Mouse (Mus musculus): ENCODE data around the gene Cep112. TPM values are rescaled to one million over a fixed set of nuclear protein-coding genes. Genes with fewer than 3 reads are reported as not detected.
A peak's percentile ranks its signal among the peaks of the same experiment; 100 is the strongest.

Gene Cep112
- 9.5 and 12.4 TPM in 2 replicates for polyA plus RNA-seq (2014; fragmentation: Nextera tagmentation; extraction: Ambion mirVana)

GRCm38 (mm10) chr11:108424889-108425591 lies at the start of gene Cep112:
Gene Cep112, plus strand, starts transcription at chr11:108425192.
- Histone ChIP-seq H3K4me3 (ENCODE audit: low read depth, low read length) (peak within 1 kb of the TSS; percentile 63), H3K4me1 (replicated peaks; ENCODE audit: control insufficient read depth, insufficient read depth, low read length) (no peaks in the 10 kb centered on the region), H3K9me3 (ENCODE audit: control insufficient read depth, low read length) (no peaks in the 10 kb centered on the region), H3K27me3 (ENCODE audit: control insufficient read depth, insufficient read depth, low read length) (no peaks in the 10 kb centered on the region; the same call in 1 of the 2 replicates), H3K4me2 (replicated peaks; ENCODE audit: low read depth, low read length) (peak within 1 kb of the TSS; percentile 77), H3K27ac (ENCODE audit: low read depth, low read length) (peak within 1 kb of the TSS; percentile 24; the same call in 1 of the 2 replicates), H3K9ac (ENCODE audit: low read depth, low read length) (peak within 1 kb of the TSS; percentile 71), H3K36me3 (ENCODE audit: control insufficient read depth, insufficient read depth, low read length) (no peaks in the 10 kb centered on the region)
- peak; percentile 96 for ATAC-seq (ENCODE audit: low FRiP score)
- under 1% methylated on average over 59 of the region's 61 CpGs for WGBS
- DNase-seq (ENCODE audit: low spot score) = peak; percentile 99

- DNase-seq (ENCODE audit: low spot score) = no peak
- Histone ChIP-seq H3K9ac (ENCODE audit: low read depth, low read length) (no peak overlapping the region), H3K4me3 (ENCODE audit: low read depth, low read length) (no peak overlapping the region), H3K27me3 (ENCODE audit: control insufficient read depth, insufficient read depth, low read length) (no peaks in the 10 kb centered on the region), H3K36me3 (ENCODE audit: control insufficient read depth, insufficient read depth, low read length) (no peaks in the 10 kb centered on the region), H3K4me1 (replicated peaks; ENCODE audit: control insufficient read depth, insufficient read depth, low read length) (no peaks in the 10 kb centered on the region), H3K27ac (ENCODE audit: low read depth, low read length) (no peak overlapping the region), H3K4me2 (replicated peaks; ENCODE audit: low read depth, low read length) (no peak overlapping the region), H3K9me3 (ENCODE audit: control insufficient read depth, low read length) (no peaks in the 10 kb centered on the region)
- ATAC-seq (ENCODE audit: low FRiP score) = no peak
- WGBS = 91% methylated on average over 7 of the region's 7 CpGs
Measured at GRCm38 (mm10) chr11:108376815-108377214, 48.2 kb upstream of the Cep112 start.

- ATAC-seq (ENCODE audit: low FRiP score) = 0 out of 2 replicates have a peak, but pooled peaks have one; percentile 67
- 46% methylated on average over 19 of the region's 19 CpGs for WGBS
- no peaks in the 10 kb centered on the region for H3K4me1 ChIP-seq (replicated peaks; ENCODE audit: control insufficient read depth, insufficient read depth, low read length)
- no peak overlapping the region for H3K9ac ChIP-seq (ENCODE audit: low read depth, low read length)
- no peaks in the 10 kb centered on the region for H3K36me3 ChIP-seq (ENCODE audit: control insufficient read depth, insufficient read depth, low read length)
- no peak overlapping the region for H3K27ac ChIP-seq (ENCODE audit: low read depth, low read length)
- H3K27me3 ChIP-seq (ENCODE audit: control insufficient read depth, insufficient read depth, low read length) = no peaks in the 10 kb centered on the region
- H3K9me3 ChIP-seq (ENCODE audit: control insufficient read depth, low read length) = no peaks in the 10 kb centered on the region
- H3K4me2 ChIP-seq (replicated peaks; ENCODE audit: low read depth, low read length) = no peak overlapping the region
- DNase-seq (ENCODE audit: low spot score) = peak; percentile 88
- no peak overlapping the region for H3K4me3 ChIP-seq (ENCODE audit: low read depth, low read length)
Measured at GRCm38 (mm10) chr11:108377680-108378362, 47.2 kb upstream of the Cep112 start.

- H3K4me2 ChIP-seq (replicated peaks; ENCODE audit: low read depth, low read length) = no peak overlapping the region
- H3K27ac ChIP-seq (ENCODE audit: low read depth, low read length) = no peak overlapping the region
- no peaks in the 10 kb centered on the region for H3K36me3 ChIP-seq (ENCODE audit: control insufficient read depth, insufficient read depth, low read length)
- DNase-seq (ENCODE audit: low spot score) (no peak), ATAC-seq (ENCODE audit: low FRiP score) (no peak)
- WGBS = 82% methylated on average over 4 of the region's 4 CpGs
- H3K9ac ChIP-seq (ENCODE audit: low read depth, low read length) = no peak overlapping the region
- H3K9me3 ChIP-seq (ENCODE audit: control insufficient read depth, low read length) = no peaks in the 10 kb centered on the region
- no peaks in the 10 kb centered on the region for H3K27me3 ChIP-seq (ENCODE audit: control insufficient read depth, insufficient read depth, low read length)
- H3K4me1 ChIP-seq (replicated peaks; ENCODE audit: control insufficient read depth, insufficient read depth, low read length) = no peaks in the 10 kb centered on the region
- H3K4me3 ChIP-seq (ENCODE audit: low read depth, low read length) = no peak overlapping the region
Measured at GRCm38 (mm10) chr11:108378363-108378751, 46.6 kb upstream of the Cep112 start.

- H3K4me1 ChIP-seq (replicated peaks; ENCODE audit: control insufficient read depth, insufficient read depth, low read length) = 0 out of 2 replicates have a peak, but pooled peaks cover 2% of the 10 kb centered on the region
- H3K9me3 ChIP-seq (ENCODE audit: control insufficient read depth, low read length) = no peaks in the 10 kb centered on the region
- DNase-seq (ENCODE audit: low spot score) = no peak
- H3K9ac ChIP-seq (ENCODE audit: low read depth, low read length) = no peak overlapping the region
- no peaks in the 10 kb centered on the region for H3K36me3 ChIP-seq (ENCODE audit: control insufficient read depth, insufficient read depth, low read length)
- H3K4me2 ChIP-seq (replicated peaks; ENCODE audit: low read depth, low read length) = no peak overlapping the region
- WGBS = 73% methylated on average over 3 of the region's 3 CpGs
- H3K4me3 ChIP-seq (ENCODE audit: low read depth, low read length) = no peak overlapping the region
- ATAC-seq (ENCODE audit: low FRiP score) = no peak
- H3K27me3 ChIP-seq (ENCODE audit: control insufficient read depth, insufficient read depth, low read length) = no peaks in the 10 kb centered on the region
- no peak overlapping the region for H3K27ac ChIP-seq (ENCODE audit: low read depth, low read length)
Measured at GRCm38 (mm10) chr11:108382664-108383063, 42.3 kb upstream of the Cep112 start.

GRCm38 (mm10) chr11:108384920-108385665 lies 39.9 kb upstream of the Cep112 start:
- no peak overlapping the region for H3K27ac ChIP-seq (ENCODE audit: low read depth, low read length)
- H3K9ac ChIP-seq (ENCODE audit: low read depth, low read length) = no peak overlapping the region
- H3K9me3 ChIP-seq (ENCODE audit: control insufficient read depth, low read length) = no peaks in the 10 kb centered on the region
- peak; percentile 46 for DNase-seq (ENCODE audit: low spot score)
- H3K27me3 ChIP-seq (ENCODE audit: control insufficient read depth, insufficient read depth, low read length) = no peaks in the 10 kb centered on the region
- no peak overlapping the region for H3K4me2 ChIP-seq (replicated peaks; ENCODE audit: low read depth, low read length)
- no peak overlapping the region for H3K4me3 ChIP-seq (ENCODE audit: low read depth, low read length)
- WGBS = 57% methylated on average over 4 of the region's 4 CpGs
- no peaks in the 10 kb centered on the region for H3K36me3 ChIP-seq (ENCODE audit: control insufficient read depth, insufficient read depth, low read length)
- H3K4me1 ChIP-seq (replicated peaks; ENCODE audit: control insufficient read depth, insufficient read depth, low read length) = 0 out of 2 replicates have a peak, but pooled peaks cover 2% of the 10 kb centered on the region
- ATAC-seq (ENCODE audit: low FRiP score) = no peak

GRCm38 (mm10) chr11:108385666-108386024 lies 39.3 kb upstream of the Cep112 start:
- no peak overlapping the region for H3K4me2 ChIP-seq (replicated peaks; ENCODE audit: low read depth, low read length)
- no peak overlapping the region for H3K27ac ChIP-seq (ENCODE audit: low read depth, low read length)
- H3K9me3 ChIP-seq (ENCODE audit: control insufficient read depth, low read length) = no peaks in the 10 kb centered on the region
- no peaks in the 10 kb centered on the region for H3K27me3 ChIP-seq (ENCODE audit: control insufficient read depth, insufficient read depth, low read length)
- WGBS = 92% methylated on average over 1 of the region's 1 CpGs
- H3K9ac ChIP-seq (ENCODE audit: low read depth, low read length) = no peak overlapping the region
- ATAC-seq (ENCODE audit: low FRiP score) (no peak), DNase-seq (ENCODE audit: low spot score) (no peak)
- 0 out of 2 replicates have a peak, but pooled peaks cover 2% of the 10 kb centered on the region for H3K4me1 ChIP-seq (replicated peaks; ENCODE audit: control insufficient read depth, insufficient read depth, low read length)
- H3K36me3 ChIP-seq (ENCODE audit: control insufficient read depth, insufficient read depth, low read length) = no peaks in the 10 kb centered on the region
- no peak overlapping the region for H3K4me3 ChIP-seq (ENCODE audit: low read depth, low read length)

GRCm38 (mm10) chr11:108395061-108395460 lies 29.9 kb upstream of the Cep112 start:
- H3K27me3 ChIP-seq (ENCODE audit: control insufficient read depth, insufficient read depth, low read length) = no peaks in the 10 kb centered on the region
- no peaks in the 10 kb centered on the region for H3K4me1 ChIP-seq (replicated peaks; ENCODE audit: control insufficient read depth, insufficient read depth, low read length)
- DNase-seq (ENCODE audit: low spot score) (no peak), ATAC-seq (ENCODE audit: low FRiP score) (no peak)
- no peak overlapping the region for H3K9ac ChIP-seq (ENCODE audit: low read depth, low read length)
- H3K36me3 ChIP-seq (ENCODE audit: control insufficient read depth, insufficient read depth, low read length) = no peaks in the 10 kb centered on the region
- H3K4me2 ChIP-seq (replicated peaks; ENCODE audit: low read depth, low read length) = no peak overlapping the region
- no peaks in the 10 kb centered on the region for H3K9me3 ChIP-seq (ENCODE audit: control insufficient read depth, low read length)
- 96% methylated on average over 9 of the region's 9 CpGs for WGBS
- no peak overlapping the region for H3K27ac ChIP-seq (ENCODE audit: low read depth, low read length)
- H3K4me3 ChIP-seq (ENCODE audit: low read depth, low read length) = no peak overlapping the region
